Mouse (Mus musculus) gastrocnemius, postnatal 10 days (tissue): ENCODE data around the gene Pgm3. TPM values are rescaled to one million over a fixed set of nuclear protein-coding genes. Genes with fewer than 3 reads are reported as not detected.
"Not testable (repeated sequence)": the region's sequence is repeated elsewhere in the genome, so short reads cannot be mapped to it uniquely, and the experiment has no call there.

Source experiments
- DNase-seq: peaks from one replicate; pipeline ENCODE4 v3.0.0; 2021; ENCODE audit warnings: mixed read lengths
- long read RNA-seq, 2 experiments: library from polyadenylated mRNA; stranded (forward); transcript quantifications; one replicate each; pipeline ENCODE4 v2.0.0; 2021
- total RNA-seq, 2 experiments: library from RNA; stranded (reverse); gene quantifications; 2 replicates each; pipeline ENCODE4 v1.2.3; 2021

Gene Pgm3
- total RNA-seq = 1 to 10 TPM; 8.5 to 9.1 TPM
- long read RNA-seq, experiment 1, transcript Pgm3-201 (13 exons, 2,666 nt) = major isoform, 14 of 15 reads
- long read RNA-seq, experiment 1, partial matches to known transcripts = 1 of 15 reads
- long read RNA-seq, experiment 1, other reads (novel, unspliced or antisense) = 0 of 15 reads
- long read RNA-seq, experiment 2, transcript Pgm3-201 (13 exons, 2,666 nt) = major isoform, 15 of 20 reads
- long read RNA-seq, experiment 2, partial matches to known transcripts = 2 of 20 reads
- long read RNA-seq, experiment 2, other reads (novel, unspliced or antisense) = 2 of 20 reads

GRCm38 (mm10) chr9:86571540-86572135 lies at the start of gene Pgm3, which contains the start of gene Rwdd2a:
Gene Pgm3 (minus strand): TSS chr9:86571842.
Gene Rwdd2a (plus strand): TSS chr9:86571991.
- peak; percentile 98 for DNase-seq

GRCm38 (mm10) chr9:86619341-86620139 lies 47.9 kb upstream of the Pgm3 start:
- no peak for DNase-seq

DNA sequence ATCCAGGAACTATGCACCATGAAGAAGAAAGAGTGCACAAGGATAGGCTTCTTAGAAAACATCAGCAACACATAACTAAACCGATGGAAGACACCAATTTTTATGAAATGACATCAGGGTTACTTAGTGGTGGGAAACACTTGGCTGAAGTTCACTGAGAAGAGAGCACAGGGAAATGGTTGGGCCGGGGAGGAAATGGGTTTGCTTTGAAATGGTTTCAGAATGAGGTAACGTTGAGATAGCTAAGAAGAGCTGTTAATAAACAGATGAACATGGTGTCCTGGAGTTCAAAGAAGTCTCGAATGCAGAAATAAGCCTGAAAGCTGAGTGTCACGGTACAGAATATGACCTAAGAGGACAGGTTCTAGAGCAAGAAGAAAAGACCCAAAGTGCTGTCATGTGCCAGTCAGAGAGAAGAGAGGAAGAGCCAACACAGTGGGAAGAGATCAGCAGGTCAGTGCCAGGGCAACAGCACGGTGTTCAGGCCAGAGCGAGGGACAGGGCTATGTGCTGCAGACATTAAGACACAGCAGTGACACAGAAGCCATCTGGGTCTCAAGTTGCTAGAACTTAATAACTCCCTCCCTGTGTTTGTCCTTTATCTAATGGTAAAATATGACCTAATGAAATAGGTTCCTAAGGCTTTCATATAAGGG lies 46.3 kb upstream of the Pgm3 start:
- no peak for DNase-seq

GRCm38 (mm10) chr9:86615765-86616164 lies 44.1 kb upstream of the Pgm3 start:
- no peak for DNase-seq

GRCm38 (mm10) chr9:86612091-86612490 lies 40.4 kb upstream of the Pgm3 start:
- no peak for DNase-seq

DNA sequence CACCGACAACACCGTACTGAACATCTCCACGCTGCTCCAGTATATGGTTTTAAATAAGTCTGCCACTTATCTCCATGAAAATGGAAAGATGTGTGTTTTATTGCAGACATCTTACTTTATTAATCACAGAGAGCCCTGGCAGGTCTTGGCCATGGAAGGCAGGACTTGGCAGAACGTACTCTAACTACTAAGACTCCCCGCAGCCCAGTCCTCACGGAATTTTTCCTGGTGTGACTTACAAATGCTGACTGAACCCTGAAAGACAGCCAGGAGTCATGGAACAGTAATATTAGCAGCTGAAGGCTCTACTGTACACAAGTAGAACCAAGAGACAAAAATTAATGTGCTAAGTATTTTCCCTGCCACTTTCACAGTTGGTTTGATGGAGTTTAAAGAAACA lies 34.1 kb upstream of the Pgm3 start:
- no peak for DNase-seq

DNA sequence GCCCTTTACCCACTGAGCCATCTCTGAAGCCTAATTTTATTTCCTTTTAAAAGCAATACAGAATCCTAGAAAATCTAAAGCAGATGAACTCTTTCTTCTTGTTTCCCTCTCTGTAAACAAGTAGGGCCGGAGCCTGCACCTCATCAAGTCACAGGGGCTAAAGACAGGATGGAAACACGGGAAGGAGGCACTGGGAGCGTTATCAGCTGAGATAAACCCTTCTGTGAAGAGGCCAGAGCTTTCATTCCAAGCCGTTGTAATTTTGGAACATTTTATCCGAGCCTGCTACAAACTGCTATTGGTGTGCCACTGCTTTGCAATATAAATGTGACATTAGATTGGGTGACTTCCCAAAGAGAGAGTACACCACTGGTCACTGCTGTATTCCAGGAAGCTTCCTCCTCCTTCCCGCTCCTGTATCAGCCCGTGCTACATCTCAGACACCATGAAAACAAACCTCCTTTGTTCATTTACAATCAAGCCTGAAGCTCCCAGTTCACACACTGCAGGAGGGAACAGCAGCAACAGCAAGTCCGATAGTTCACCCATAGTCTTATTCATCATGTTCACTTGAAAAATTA lies 28.2 kb upstream of the Pgm3 start:
- DNase-seq = no peak

DNA sequence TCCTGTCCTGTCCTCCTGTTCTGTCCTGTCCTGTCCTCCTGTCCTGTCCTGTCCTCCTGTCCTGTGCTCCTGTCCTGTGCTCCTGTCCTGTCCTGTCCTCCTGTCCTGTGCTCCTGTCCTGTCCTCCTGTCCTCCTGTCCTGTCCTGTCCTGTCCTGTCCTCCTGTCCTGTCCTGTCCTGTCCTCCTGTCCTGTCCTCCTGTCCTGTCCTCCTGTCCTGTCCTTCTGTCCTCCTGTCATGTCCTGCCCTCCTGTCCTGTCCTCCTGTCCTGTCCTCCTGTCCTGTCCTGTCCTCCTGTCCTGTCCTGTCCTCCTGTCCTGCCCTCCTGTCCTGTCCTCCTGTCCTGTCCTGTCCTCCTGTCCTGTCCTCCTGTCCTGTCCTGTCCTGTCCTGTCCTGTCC lies 25.3 kb upstream of the Pgm3 start:
- DNase-seq = not testable (repeated sequence)

DNA sequence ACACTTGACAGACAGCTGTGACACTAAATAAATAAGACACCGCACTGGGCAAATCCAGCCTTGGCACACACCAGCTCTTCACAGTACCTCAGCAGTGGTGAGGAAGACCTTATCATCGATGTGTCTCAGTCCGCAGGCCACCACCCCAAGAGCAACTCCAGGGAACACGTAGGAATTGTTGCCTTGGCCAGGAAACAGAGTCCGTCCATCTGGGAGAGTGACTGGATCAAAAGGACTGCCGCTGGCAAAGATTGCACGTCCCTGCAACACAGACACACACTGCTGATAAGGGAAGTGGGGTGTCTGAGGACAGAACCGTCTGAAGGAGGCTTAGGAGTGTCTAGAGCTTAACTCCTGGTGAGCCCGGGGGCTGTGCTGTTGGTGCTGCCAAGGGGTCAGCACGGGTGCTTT lies 22.7 kb upstream of the Pgm3 start:
- DNase-seq = not testable (repeated sequence)

GRCm38 (mm10) chr9:86592676-86593668 lies 21.3 kb upstream of the Pgm3 start:
- DNase-seq = no peak

DNA sequence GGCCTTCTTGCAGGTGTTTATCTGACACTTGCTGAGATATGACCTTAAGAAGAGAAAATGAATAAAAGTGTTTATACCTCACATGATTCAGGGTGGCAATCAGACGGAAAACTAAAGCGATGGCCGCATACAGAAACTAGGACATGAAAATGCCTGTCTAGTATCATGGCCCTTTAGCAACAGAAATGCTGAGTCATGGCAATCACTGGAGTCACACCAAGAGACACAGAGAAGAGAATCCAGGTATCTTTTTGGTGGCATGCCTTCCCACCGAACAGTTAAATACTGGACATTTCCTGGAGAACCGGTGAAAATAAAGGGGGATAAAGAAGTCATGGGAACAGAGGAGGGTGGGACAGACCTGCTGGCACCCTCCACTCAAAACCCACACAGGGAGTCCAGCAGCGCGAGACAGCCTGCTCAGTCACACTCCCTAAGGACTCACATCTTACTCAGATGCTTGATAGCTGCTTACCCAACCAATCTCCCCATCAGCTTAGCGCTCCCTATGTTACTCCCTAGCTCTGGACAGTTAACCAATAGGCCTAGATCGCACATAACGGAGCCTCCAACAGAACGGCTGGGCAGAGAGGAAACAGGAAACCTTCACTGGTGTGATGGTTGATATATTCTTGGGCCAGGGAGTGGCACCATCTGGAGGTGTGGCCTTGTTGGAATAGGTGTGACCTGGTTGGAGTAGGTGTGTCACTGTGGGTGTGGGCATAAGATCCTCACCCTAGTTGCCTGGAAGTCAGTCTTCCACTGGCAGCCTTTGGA lies 15.6 kb upstream of the Pgm3 start:
- no peak for DNase-seq

- DNase-seq = peak; percentile 61
These were observed 12.1 kb upstream of the Pgm3 start for GRCm38 (mm10) chr9:86583740-86584139.

GRCm38 (mm10) chr9:86579657-86580056 lies 8.0 kb upstream of the Pgm3 start:
- no peak for DNase-seq

DNA sequence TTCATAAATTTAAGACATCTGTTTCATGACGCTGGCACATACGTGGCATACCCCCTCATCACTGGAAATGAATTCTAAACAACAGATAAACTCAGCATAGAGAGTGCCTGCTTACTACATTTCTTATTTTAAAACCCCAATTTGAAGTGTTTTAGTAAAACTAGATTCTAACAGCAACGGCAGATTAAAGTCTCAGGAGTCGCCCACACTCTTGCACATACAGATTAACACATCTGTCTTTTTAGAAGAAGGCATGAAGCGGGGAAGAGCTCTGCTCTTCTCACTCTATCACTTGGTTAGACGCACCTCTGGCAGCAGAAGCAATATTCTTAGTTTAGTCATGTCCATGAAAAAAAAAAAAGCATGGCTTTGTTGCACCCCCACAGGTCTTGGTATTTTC lies 3.5 kb upstream of the Pgm3 start:
- DNase-seq = no peak

DNA sequence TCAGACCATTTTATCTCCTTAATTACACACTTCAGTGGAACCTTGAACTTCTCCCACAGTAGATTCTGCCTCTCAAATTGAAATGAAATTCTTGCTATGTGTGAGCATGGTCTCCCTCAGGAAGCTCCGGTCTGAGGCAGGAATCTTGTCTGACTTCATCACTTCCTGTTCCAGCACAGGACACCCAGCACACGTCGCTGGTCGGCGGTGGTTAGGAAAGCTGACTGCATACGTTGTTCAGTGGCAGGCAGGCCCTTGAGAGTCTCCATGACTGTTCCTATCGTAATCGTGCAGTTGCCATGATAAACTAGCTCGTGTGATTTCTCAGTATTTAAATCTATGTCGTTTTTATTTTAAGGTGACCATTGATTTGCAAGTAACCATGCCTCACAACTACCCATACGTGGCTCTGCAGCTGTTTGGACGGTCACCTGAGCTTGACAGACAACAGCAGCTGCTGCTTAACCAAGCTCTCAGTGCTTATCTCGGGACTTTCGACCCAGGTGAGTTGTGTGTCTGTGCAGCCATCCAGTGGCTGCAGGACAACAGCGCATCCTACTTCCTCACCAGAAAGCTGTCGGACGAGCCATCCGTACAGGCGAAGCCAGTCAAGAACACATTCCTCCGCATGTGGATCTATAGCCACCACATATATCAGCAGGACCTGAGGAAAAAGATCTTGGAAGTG lies 2.1 kb upstream of the Pgm3 start:
- no peak for DNase-seq

- peak; percentile 76 for DNase-seq
These were observed 1.1 kb upstream of the Pgm3 start for GRCm38 (mm10) chr9:86572636-86573291.

DNA sequence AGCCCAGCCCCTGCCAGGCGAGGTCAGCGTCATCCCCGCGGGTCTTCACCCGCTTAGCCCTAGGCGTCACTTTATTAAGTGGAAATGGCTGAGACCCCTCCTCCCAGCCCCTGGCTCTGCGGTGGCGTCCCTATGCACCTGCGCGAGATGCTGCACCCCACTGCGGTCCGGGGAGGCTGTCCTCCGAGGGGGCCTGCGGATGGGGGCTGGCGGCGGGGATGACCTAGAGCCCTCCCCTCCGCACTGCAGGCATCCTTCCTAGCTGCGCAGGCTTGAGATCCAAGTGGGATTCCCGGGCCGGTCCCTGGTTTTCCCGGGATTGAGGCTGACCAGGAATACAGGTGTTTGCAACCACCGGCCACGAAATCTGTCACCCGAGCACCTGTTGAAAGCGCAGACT lies 554 bp upstream of the Pgm3 start:
- DNase-seq = no peak

DNA sequence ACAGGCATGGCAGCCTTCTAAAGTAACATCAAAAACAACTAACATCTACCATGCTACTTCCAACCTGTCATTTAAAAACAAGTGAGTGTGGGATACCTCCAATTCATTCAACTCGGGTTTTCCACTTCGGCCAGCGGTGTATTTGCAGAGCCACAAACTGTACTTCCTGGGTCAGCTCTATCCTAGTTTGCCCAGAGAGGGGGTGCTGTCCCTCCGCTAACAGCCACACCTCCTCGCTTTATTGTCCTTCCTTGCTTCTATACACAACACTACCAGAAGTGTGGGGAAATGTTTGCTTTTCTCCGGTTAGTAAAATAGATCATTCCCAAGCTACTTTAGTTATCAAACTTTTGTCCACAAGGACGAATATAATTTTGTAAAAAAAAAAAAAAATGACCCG lies 696 bp downstream of the Pgm3 start:
- no peak for DNase-seq

DNA sequence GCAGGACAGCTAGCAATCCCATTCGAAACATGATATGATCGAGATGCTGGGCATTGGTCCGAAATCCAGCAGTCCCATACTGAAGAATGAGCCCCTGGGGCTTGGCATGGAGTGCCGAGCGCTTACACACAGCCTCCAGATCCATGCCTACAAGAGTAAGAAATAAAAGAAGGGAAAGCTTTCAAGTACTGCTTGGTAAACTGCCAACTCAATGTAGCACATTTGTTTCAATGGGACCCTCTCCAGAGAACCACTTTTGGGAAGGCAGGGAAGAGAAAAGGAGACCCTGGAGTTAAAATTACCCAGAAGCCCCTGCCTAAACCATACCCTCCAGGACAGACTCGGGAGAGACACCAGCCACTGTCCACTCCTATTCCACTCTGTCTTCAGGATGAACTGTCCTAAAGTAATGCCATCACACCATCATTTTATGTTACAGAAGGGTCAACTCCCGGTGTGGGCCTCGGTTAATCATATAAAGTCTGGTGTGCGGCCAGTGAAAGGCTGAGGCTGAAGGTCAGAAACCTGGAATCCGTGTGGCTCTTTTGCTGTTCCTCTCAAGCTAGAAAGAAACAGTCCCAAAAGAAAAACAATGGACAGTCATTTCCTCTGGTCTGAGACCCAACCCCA lies 1.3 kb downstream of the Pgm3 start:
- DNase-seq = no peak
